ENCODE assay signal across 15 mouse cellular contexts in the genomic region with DNA sequence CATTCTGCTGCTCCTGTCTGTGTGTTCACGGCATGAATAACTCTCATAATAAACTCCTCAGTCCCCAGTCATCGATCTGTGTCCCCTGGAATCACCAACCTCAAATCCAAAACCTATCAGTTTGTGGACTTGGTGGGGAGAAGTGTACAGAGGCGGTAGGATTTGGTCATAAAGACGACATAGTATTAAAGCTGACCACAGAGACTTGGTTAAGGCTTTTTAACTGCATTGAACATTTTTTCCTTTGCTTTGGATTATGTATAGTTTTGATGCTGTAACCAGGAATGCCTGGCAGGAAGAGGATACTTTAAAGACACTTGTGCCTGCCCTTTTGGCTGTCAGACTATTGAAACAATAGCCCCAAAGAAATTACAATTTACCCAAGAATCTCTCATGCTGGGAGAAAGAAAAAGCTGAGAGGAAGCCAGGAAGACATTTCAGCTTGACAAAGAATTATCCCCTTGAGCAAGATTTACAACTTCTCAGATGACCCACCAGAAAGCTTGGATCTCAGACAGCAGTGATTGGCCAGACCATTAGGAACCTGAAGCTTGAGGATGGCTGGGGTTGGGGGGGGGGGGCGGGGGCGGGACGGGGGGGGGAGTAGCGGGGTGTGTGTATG. TPM values are rescaled to one million over a fixed set of nuclear protein-coding genes. Genes with fewer than 3 reads are reported as not detected.
DNase-seq lines count a peak whose midpoint lies in the region; ATAC-seq lines count a peak whose summit lies in the region.
"Had no signal": no experiment of that assay in that cellular context is flagged by ENCODE, and none has a peak within 500 bp of the region (broad histone marks: within the 10 kb centered on the region; RNA-seq: fewer than 3 reads in every experiment).

No protein-coding gene starts in this region.

- no peak overlapping the region for H3K27ac ChIP-seq in kidney, embryonic 14.5 days (ENCODE audit: low read depth, low read length)
- H3K27ac ChIP-seq in midbrain, embryonic 13.5 days = no peak overlapping the region

- no peaks in the 10 kb centered on the region for H3K4me1 ChIP-seq in kidney, embryonic 14.5 days (ENCODE audit: control insufficient read depth, insufficient read depth, low read length)
- H3K4me1 ChIP-seq in midbrain, embryonic 13.5 days (replicated peaks) = no peaks in the 10 kb centered on the region

- no peak overlapping the region for H3K4me2 ChIP-seq in kidney, embryonic 14.5 days (replicated peaks; ENCODE audit: low read depth, low read length)
- H3K4me2 ChIP-seq in midbrain, embryonic 13.5 days (replicated peaks) = no peak overlapping the region

- H3K9ac ChIP-seq in kidney, embryonic 14.5 days (ENCODE audit: low read depth, low read length) = no peak overlapping the region
- no peak overlapping the region for H3K9ac ChIP-seq in midbrain, embryonic 13.5 days (replicated peaks)

- no peak for DNase-seq in kidney, postnatal 36 days
- DNase-seq in ES-CJ7 (ENCODE audit: low read depth, low spot score) = peak; percentile 97
- peak; percentile 95 for DNase-seq in ZHBTc4 (ENCODE audit: low read depth, low spot score)
- DNase-seq in cerebellum, postnatal 36 days = no peak
- DNase-seq: cerebellum, postnatal 14 days; gastrocnemius, postnatal 10 days; kidney, adult 11 months; lung, postnatal 14 days; right cerebral cortex, postnatal 25 days; thymus, adult 18-20 months had no signal

- peaks cover 45% of the 10 kb centered on the region for H3K9me3 ChIP-seq in kidney, embryonic 14.5 days (ENCODE audit: control insufficient read depth, low read length)
- peaks cover 48% of the 10 kb centered on the region for H3K9me3 ChIP-seq in midbrain, embryonic 13.5 days

- 54% methylated on average over 8 of the region's 8 CpGs for WGBS in kidney, embryonic 14.5 days
- WGBS in midbrain, embryonic 13.5 days = 62% methylated on average over 8 of the region's 8 CpGs

- no peaks in the 10 kb centered on the region for H3K36me3 ChIP-seq in kidney, embryonic 14.5 days (ENCODE audit: control insufficient read depth, insufficient read depth, low read length)
- H3K36me3 ChIP-seq in midbrain, embryonic 13.5 days = no peaks in the 10 kb centered on the region

- H3K4me3 ChIP-seq in kidney, embryonic 14.5 days (ENCODE audit: low read length) = no peak overlapping the region
- no peak overlapping the region for H3K4me3 ChIP-seq in midbrain, embryonic 13.5 days (replicated peaks)
- H3K4me3 ChIP-seq: erythroblast, embryonic 14.5 days had no signal

- H3K27me3 ChIP-seq in kidney, embryonic 14.5 days (ENCODE audit: control insufficient read depth, insufficient read depth, low read length) = no peaks in the 10 kb centered on the region
- H3K27me3 ChIP-seq in midbrain, embryonic 13.5 days = no peaks in the 10 kb centered on the region
- H3K27me3 ChIP-seq: Patski had no signal

- peak; percentile 48; the same call in 1 of the 2 replicates for ATAC-seq in kidney, embryonic 14.5 days (ENCODE audit: low FRiP score, low TSS enrichment)
- ATAC-seq in midbrain, embryonic 13.5 days = peak; percentile 12; the same call in 1 of the 2 replicates
- no peak for ATAC-seq in CD4-positive, CD25-positive, alpha-beta regulatory T cell, adult 4 months
- ATAC-seq: Patski had no signal

RNA-seq across cellular contexts. Expression of gene Zfp978, which starts 56.2 kb away (rescaled TPM):
- 0.27 TPM in 1 of 2 replicates, not detected in the other for polyA plus RNA-seq in kidney, embryonic 14.5 days (2014; fragmentation: Nextera tagmentation; extraction: Ambion mirVana)
- polyA plus RNA-seq in midbrain, embryonic 13.5 days (2015; fragmentation: Nextera tagmentation; extraction: Ambion mirVana) = 0.13 TPM in 1 of 2 replicates, not detected in the other
- not detected for polyA plus RNA-seq in CD4-positive, CD25-positive, alpha-beta regulatory T cell, adult 4 months (2017; shearing (Covaris generic))
- polyA plus RNA-seq: erythroblast, embryonic 14.5 days had no signal

Comparison
In these comparisons a context has a peak if more than half of its experiments do, and no peak if none do; other contexts are left out.
1. DNase-seq: peak in ES-CJ7 (single experiment) and ZHBTc4 (single experiment); none in kidney, postnatal 36 days (0 of 2) and cerebellum, postnatal 36 days (0 of 2).